8 mouse cellular contexts compared by ENCODE assay signal in genomic region chr1:66817453-66817839, GRCm38 (mm10). TPM values are rescaled to one million over a fixed set of nuclear protein-coding genes. Genes with fewer than 3 reads are reported as not detected.
A peak's percentile ranks its signal among the peaks of the same experiment; 100 is the strongest.
DNase-seq lines count a peak whose midpoint lies in the region; ATAC-seq lines count a peak whose summit lies in the region.

TSS of gene Kansl1l (minus strand) at chr1:66817562.

- peak; percentile 89 for ATAC-seq in hindbrain, embryonic 15.5 days (ENCODE audit: low FRiP score, low read depth)

- H3K36me3 ChIP-seq in hindbrain, embryonic 15.5 days = no peaks in the 10 kb centered on the region

- H3K4me1 ChIP-seq in hindbrain, embryonic 15.5 days (replicated peaks) = peaks cover 23% of the 10 kb centered on the region

- H3K9ac ChIP-seq in hindbrain, embryonic 15.5 days = peak within 1 kb of the TSS; percentile 95

- WGBS in hindbrain, embryonic 15.5 days = under 1% methylated on average over 51 of the region's 56 CpGs

- peak within 1 kb of the TSS; percentile 63 for H3K4me3 ChIP-seq in hindbrain, embryonic 15.5 days

- H3K4me2 ChIP-seq in hindbrain, embryonic 15.5 days = peak within 1 kb of the TSS; percentile 70

- no peaks in the 10 kb centered on the region for H3K27me3 ChIP-seq in hindbrain, embryonic 15.5 days

- peak; percentile 64 for DNase-seq in WW6 (ENCODE audit: low read depth, low spot score)
- peak; percentile 93 to 97 for DNase-seq in cerebellum, postnatal 36 days
- DNase-seq in frontal cortex, postnatal 36 days (ENCODE audit: low spot score in 2 of 2) = peak; percentile 90 to 93
- DNase-seq in left cerebral cortex, adult 11 months (ENCODE audit: low spot score) = peak; percentile 91
- peak; percentile 97 for DNase-seq in lung, postnatal 36 days
- peak; percentile 95 for DNase-seq in retina, embryonic 14.5 days (ENCODE audit: low spot score)
- DNase-seq in thymus, postnatal 36 days = peak; percentile 96

- H3K27ac ChIP-seq in hindbrain, embryonic 15.5 days (replicated peaks) = peak within 1 kb of the TSS; percentile 99

- H3K9me3 ChIP-seq in hindbrain, embryonic 15.5 days = no peaks in the 10 kb centered on the region

RNA-seq across cellular contexts. Expression of gene Kansl1l, which starts in this region (rescaled TPM):
- 12.5 and 15.2 TPM in 2 replicates for polyA plus RNA-seq in hindbrain, embryonic 15.5 days (2015; fragmentation: Nextera tagmentation; extraction: Ambion mirVana)

Comparison
In these comparisons a context has a peak if more than half of its experiments do, and no peak if none do; other contexts are left out.
1. Peak in every context shown above with its lines: DNase-seq, ATAC-seq, H3K4me3 ChIP-seq and H3K27ac ChIP-seq.